Mouse (Mus musculus): ENCODE measurements at regions not wholly inside any gene's neighbourhood (a gene's known extent, or its start where the extent isn't known, plus 50 kb on each side); places are given as distances from the start of the nearest gene placed in this dataset.

DNA sequence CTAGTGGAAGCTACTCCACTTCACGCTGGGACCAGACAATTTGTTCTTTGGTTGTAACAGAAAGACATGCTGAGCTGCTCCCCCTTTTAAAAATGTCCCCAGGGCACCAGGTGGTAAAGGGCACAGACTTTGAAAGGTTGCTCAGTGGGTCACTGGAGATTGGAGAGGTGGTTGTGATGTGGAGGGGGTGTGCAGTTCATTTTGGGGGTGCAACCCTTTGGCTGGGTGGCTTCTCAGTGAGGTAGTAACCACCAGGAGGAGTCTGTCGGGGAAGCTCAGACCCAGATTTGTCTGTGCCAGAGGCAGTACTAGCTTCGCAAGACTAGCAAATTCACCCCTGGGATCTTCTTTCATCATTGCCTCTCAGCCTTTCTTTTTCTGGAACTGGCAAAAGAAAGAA lies 189.0 kb upstream of the Krr1 start:
- no peak overlapping the region for H3K27ac ChIP-seq (ENCODE audit: low read depth)
- H3K4me3 ChIP-seq (ENCODE audit: low read depth, low read length) = no peak overlapping the region
- no peaks in the 10 kb centered on the region for H3K9me3 ChIP-seq (ENCODE audit: low read depth, low read length)
- H3K4me2 ChIP-seq = no peak overlapping the region
- DNase-seq (peak; percentile 26), ATAC-seq (ENCODE audit: insufficient read depth) (peak; percentile 41; the same call in 1 of the 2 replicates)
- WGBS = 56% methylated on average over 3 of the region's 3 CpGs
- no peaks in the 10 kb centered on the region for H3K36me3 ChIP-seq (ENCODE audit: insufficient read depth)
- peaks cover 10% of the 10 kb centered on the region; the same call in 1 of the 2 replicates for H3K4me1 ChIP-seq (ENCODE audit: insufficient read depth)
- no peaks in the 10 kb centered on the region for H3K27me3 ChIP-seq (ENCODE audit: insufficient read depth, low read length)
- TF ChIP-seq CTCF (IDR thresholded peaks at IDR 0.05; ENCODE audit: low read depth) = no peak
- no peak overlapping the region for H3K9ac ChIP-seq

DNA sequence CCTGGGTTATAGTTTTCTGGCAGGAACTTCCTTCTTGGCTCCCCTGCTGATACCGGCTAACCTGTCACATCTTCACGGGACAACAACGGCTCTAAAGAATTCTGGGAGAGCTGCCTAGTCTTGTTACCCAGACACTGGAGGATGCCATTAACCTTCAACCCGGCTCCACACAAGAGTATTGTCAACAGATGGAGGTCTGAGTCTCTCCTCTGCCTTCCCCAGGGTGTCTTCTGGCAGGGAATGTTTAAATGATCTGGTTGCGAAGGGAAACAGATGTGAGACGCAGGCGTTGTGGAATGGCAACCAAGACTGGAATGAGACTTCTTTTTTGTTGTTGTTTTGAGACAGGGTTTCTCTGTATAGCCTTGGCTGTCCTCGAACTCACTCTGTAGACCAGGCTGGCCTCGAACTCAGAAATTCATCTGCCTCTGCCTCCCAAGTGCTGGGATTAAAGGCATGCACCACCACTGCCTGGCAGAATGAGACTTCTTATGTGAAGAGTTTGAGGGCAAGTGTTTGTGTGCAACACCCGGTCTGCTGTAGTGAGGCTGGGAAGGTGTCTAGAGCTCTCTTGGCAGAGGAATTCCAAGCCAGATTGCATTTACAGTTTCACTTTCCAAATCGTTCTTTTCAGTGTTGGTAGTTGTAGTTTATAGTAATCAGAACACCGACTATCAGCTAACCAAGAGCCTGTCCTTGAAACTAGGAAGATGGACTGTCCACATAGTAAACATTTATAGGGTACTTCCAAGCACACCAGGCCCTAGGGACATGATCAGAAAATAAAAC lies 188.2 kb upstream of the Krr1 start:
- no peaks in the 10 kb centered on the region for H3K9me3 ChIP-seq (ENCODE audit: low read depth, low read length)
- ATAC-seq (ENCODE audit: insufficient read depth) (peak; percentile 77; the same call in 1 of the 2 replicates), DNase-seq (peak; percentile 85)
- H3K27me3 ChIP-seq (ENCODE audit: insufficient read depth, low read length) = no peaks in the 10 kb centered on the region
- H3K36me3 ChIP-seq (ENCODE audit: insufficient read depth) = no peaks in the 10 kb centered on the region
- 40% methylated on average over 12 of the region's 12 CpGs for WGBS
- H3K4me2 ChIP-seq = no peak overlapping the region
- TF ChIP-seq CTCF (IDR thresholded peaks at IDR 0.05; ENCODE audit: low read depth) = no peak
- H3K9ac ChIP-seq = no peak overlapping the region
- H3K4me1 ChIP-seq (ENCODE audit: insufficient read depth) = peaks cover 10% of the 10 kb centered on the region; the same call in 1 of the 2 replicates
- no peak overlapping the region for H3K4me3 ChIP-seq (ENCODE audit: low read depth, low read length)
- H3K27ac ChIP-seq (ENCODE audit: low read depth) = peak overlapping the region; percentile 42; the same call in 1 of the 2 replicates

DNA sequence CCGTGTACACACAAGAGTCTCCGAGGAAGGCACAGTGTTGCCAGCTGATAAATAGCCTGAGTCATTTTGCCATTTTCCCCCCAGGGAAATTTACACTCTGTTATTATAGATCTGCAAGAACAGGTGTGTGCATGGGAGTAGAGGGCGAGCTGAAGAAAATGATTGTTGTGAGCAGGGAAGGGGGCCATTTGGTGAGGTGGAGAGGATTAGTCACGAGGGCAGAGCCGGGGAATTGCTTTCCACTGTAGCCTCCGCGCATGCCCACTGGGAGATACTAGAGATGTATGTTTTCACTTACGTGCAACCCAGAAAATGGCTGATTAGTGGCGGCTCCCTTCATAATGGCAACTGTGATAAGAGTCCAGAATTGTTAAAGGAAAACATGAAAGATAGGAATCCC lies 185.3 kb upstream of the Krr1 start:
- Histone ChIP-seq H3K36me3 (ENCODE audit: insufficient read depth) (no peaks in the 10 kb centered on the region), H3K4me3 (ENCODE audit: low read depth, low read length) (no peak overlapping the region), H3K4me2 (no peak overlapping the region), H3K27ac (ENCODE audit: low read depth) (no peak overlapping the region), H3K9me3 (ENCODE audit: low read depth, low read length) (no peaks in the 10 kb centered on the region), H3K4me1 (ENCODE audit: insufficient read depth) (peaks cover 10% of the 10 kb centered on the region; the same call in 1 of the 2 replicates), H3K9ac (no peak overlapping the region), H3K27me3 (ENCODE audit: insufficient read depth, low read length) (no peaks in the 10 kb centered on the region)
- ATAC-seq (ENCODE audit: insufficient read depth) = no peak
- TF ChIP-seq CTCF (IDR thresholded peaks at IDR 0.05; ENCODE audit: low read depth) = no peak
- 66% methylated on average over 9 of the region's 9 CpGs for WGBS
- DNase-seq = no peak

DNA sequence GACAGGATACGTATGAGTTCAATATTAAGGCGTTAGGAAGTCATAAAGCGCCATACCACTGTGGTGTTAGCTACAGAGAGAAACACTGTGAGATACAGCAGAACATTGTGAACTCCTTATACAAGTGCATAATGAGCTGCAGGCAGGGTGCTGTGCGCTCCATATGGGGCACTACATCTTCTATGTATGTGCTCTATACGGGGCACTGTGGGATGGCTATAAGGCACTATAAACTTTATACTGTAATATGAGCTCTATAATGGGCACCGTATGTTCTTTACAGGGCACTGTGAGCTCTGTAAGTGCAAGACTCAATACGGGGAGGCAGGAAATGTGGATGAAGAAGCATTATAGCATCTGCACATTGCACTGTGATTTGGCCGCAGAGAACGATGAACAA lies 183.2 kb upstream of the Krr1 start:
- TF ChIP-seq CTCF (IDR thresholded peaks at IDR 0.05; ENCODE audit: low read depth) = no peak
- Histone ChIP-seq H3K27ac (ENCODE audit: low read depth) (no peak overlapping the region), H3K4me1 (ENCODE audit: insufficient read depth) (no peaks in the 10 kb centered on the region; the same call in 1 of the 2 replicates), H3K4me3 (ENCODE audit: low read depth, low read length) (no peak overlapping the region), H3K9me3 (ENCODE audit: low read depth, low read length) (no peaks in the 10 kb centered on the region), H3K27me3 (ENCODE audit: insufficient read depth, low read length) (no peaks in the 10 kb centered on the region), H3K36me3 (ENCODE audit: insufficient read depth) (no peaks in the 10 kb centered on the region), H3K4me2 (no peak overlapping the region), H3K9ac (no peak overlapping the region)
- WGBS = 83% methylated on average over 9 of the region's 9 CpGs
- DNase-seq (no peak), ATAC-seq (ENCODE audit: insufficient read depth) (no peak)

DNA sequence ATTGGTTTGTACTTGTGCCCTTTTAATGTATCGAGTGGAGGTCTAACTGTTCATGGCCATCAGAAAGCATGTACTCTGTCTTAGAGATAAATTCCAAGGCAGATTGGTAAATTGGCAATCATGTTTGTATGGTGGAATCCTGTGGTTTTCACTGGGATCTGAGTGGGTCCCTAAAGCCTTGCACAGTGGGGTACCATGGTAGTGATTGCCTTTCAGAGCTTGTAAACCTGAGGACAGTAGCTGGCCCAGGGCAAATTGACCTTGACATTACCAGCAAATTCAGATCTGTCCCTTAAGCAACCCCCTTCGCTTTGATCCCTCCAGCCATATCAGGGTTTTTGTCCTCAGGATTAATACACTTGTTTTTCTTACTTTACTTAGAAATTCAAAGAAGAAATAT lies 181.6 kb upstream of the Krr1 start:
- H3K27ac ChIP-seq (ENCODE audit: low read depth) = no peak overlapping the region
- H3K4me2 ChIP-seq = no peak overlapping the region
- no peak overlapping the region for H3K4me3 ChIP-seq (ENCODE audit: low read depth, low read length)
- WGBS = 90% methylated on average over 2 of the region's 2 CpGs
- peaks cover 12% of the 10 kb centered on the region for H3K4me1 ChIP-seq (ENCODE audit: insufficient read depth)
- H3K9ac ChIP-seq = no peak overlapping the region
- no peak for ATAC-seq (ENCODE audit: insufficient read depth)
- no peaks in the 10 kb centered on the region for H3K27me3 ChIP-seq (ENCODE audit: insufficient read depth, low read length)
- H3K36me3 ChIP-seq (ENCODE audit: insufficient read depth) = no peaks in the 10 kb centered on the region
- no peaks in the 10 kb centered on the region for H3K9me3 ChIP-seq (ENCODE audit: low read depth, low read length)
- DNase-seq = no peak
- no peak for TF ChIP-seq CTCF (IDR thresholded peaks at IDR 0.05; ENCODE audit: low read depth)

DNA sequence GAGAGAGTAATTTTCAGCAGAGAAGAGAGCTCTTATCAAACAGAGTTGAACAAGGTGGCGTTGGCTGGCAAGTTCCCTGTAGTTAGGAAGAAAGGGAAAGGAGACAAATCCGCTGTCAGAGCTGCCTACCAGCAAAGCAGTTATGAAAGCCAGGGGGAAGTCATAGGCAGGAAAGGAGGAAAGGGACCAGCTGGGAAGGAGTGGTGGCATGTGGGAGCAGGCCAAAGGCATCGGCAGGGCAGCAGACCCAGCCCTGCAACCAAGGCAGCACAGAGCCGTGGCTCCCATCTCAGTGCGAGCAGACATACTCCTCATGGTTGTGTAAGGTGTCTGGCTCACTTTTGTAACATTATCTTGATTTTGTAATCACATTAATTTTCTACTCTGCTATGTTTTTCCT lies 177.4 kb upstream of the Krr1 start:
- ATAC-seq (ENCODE audit: insufficient read depth) (peak; percentile 93), DNase-seq (peak; percentile 75)
- 33% methylated on average over 5 of the region's 5 CpGs for WGBS
- Histone ChIP-seq H3K9ac (no peak overlapping the region), H3K9me3 (ENCODE audit: low read depth, low read length) (no peaks in the 10 kb centered on the region), H3K4me1 (ENCODE audit: insufficient read depth) (peaks cover 15% of the 10 kb centered on the region), H3K4me2 (no peak overlapping the region), H3K27me3 (ENCODE audit: insufficient read depth, low read length) (no peaks in the 10 kb centered on the region), H3K36me3 (ENCODE audit: insufficient read depth) (no peaks in the 10 kb centered on the region), H3K27ac (ENCODE audit: low read depth) (peak overlapping the region; percentile 78), H3K4me3 (ENCODE audit: low read depth, low read length) (no peak overlapping the region)
- no peak for TF ChIP-seq CTCF (IDR thresholded peaks at IDR 0.05; ENCODE audit: low read depth)

DNA sequence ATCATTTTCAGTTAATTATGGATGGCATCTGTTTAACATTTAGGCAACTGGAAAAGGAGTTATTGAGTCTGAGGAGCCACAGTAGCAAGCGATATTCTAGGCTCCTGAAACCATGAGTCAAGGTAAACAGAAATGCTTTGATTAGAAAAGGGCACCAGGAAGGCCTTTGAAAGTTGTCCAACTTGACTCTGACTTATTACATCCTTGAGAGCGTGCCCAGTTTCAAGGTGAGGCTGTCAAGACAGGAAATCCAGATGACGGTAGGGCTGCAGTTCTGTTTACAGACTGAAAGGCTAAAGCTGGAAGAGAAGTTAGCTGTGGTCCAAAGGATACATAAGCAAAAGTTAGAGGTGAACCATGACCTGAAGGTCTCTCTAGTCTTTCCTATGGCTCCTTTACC lies 176.7 kb upstream of the Krr1 start:
- Histone ChIP-seq H3K9me3 (ENCODE audit: low read depth, low read length) (no peaks in the 10 kb centered on the region), H3K27ac (ENCODE audit: low read depth) (no peak overlapping the region), H3K4me2 (no peak overlapping the region), H3K9ac (no peak overlapping the region), H3K27me3 (ENCODE audit: insufficient read depth, low read length) (no peaks in the 10 kb centered on the region), H3K36me3 (ENCODE audit: insufficient read depth) (no peaks in the 10 kb centered on the region), H3K4me3 (ENCODE audit: low read depth, low read length) (no peak overlapping the region), H3K4me1 (ENCODE audit: insufficient read depth) (peaks cover 15% of the 10 kb centered on the region)
- ATAC-seq (ENCODE audit: insufficient read depth) (no peak), DNase-seq (peak; percentile 70)
- TF ChIP-seq CTCF (IDR thresholded peaks at IDR 0.05; ENCODE audit: low read depth) = no peak
- WGBS = 14% methylated on average over 3 of the region's 3 CpGs

Data from lung, embryonic 14.5 days (tissue).